Mouse (Mus musculus) neutrophil, adult 5-6 weeks (primary cell): ENCODE data around the gene Fabp3. TPM values are rescaled to one million over a fixed set of nuclear protein-coding genes. Genes with fewer than 3 reads are reported as not detected.

Source experiments
- ATAC-seq: fragments of 151-379, 151-347 bp; 2 replicates; pipeline ENCODE4 v1.8.0; 2017; ENCODE audit warnings: mild to moderate bottlenecking, moderate TSS enrichment; ENCODE audit not compliant: insufficient number of reproducible peaks, poor library complexity, low FRiP score, severe bottlenecking; ENCODE audit errors: extremely low read depth
- total RNA-seq: library from RNA; stranded (forward); fragments of 200-1000 nt; gene quantifications from 2 replicates; pipeline ENCODE4 v1.2.3, GENCODE M21; 2017

The Fabp3 gene
- total RNA-seq, result not detected in 2 replicates

- no peak for ATAC-seq
Measured at GRCm38 (mm10) chr4:130308231-130309081, at the start of gene Fabp3, which contains the start of gene Gm10570. Gene Fabp3, plus strand, starts transcription at chr4:130308595. Gene Gm10570, minus strand, starts transcription at chr4:130308674.

GRCm38 (mm10) chr4:130260406-130260805, 48.0 kb upstream of the Fabp3 start:
- ATAC-seq, result no peak

- no peak for ATAC-seq
Measured at GRCm38 (mm10) chr4:130264131-130264530, 44.3 kb upstream of the Fabp3 start.

- peak; percentile 62 for ATAC-seq
Measured at GRCm38 (mm10) chr4:130264698-130265349, 43.6 kb upstream of the Fabp3 start.

GRCm38 (mm10) chr4:130266601-130267000, 41.8 kb upstream of the Fabp3 start:
- ATAC-seq, result no peak

GRCm38 (mm10) chr4:130267069-130267468, 41.3 kb upstream of the Fabp3 start:
- no peak for ATAC-seq

- no peak for ATAC-seq
Measured at GRCm38 (mm10) chr4:130268736-130269135, 39.7 kb upstream of the Fabp3 start.

GRCm38 (mm10) chr4:130270089-130270488, 38.3 kb upstream of the Fabp3 start:
- ATAC-seq, result no peak

GRCm38 (mm10) chr4:130270611-130271347, 37.6 kb upstream of the Fabp3 start:
- no peak for ATAC-seq

- ATAC-seq, result no peak
Measured at GRCm38 (mm10) chr4:130273698-130274345, 34.6 kb upstream of the Fabp3 start.

GRCm38 (mm10) chr4:130274346-130275015, 33.9 kb upstream of the Fabp3 start:
- no peak for ATAC-seq

GRCm38 (mm10) chr4:130275016-130275822, 33.2 kb upstream of the Fabp3 start:
- no peak for ATAC-seq

GRCm38 (mm10) chr4:130275823-130276105, 32.6 kb upstream of the Fabp3 start:
- no peak for ATAC-seq

GRCm38 (mm10) chr4:130276573-130277176, 31.7 kb upstream of the Fabp3 start:
- no peak for ATAC-seq

- ATAC-seq, result no peak
Measured at GRCm38 (mm10) chr4:130279105-130279504, 29.3 kb upstream of the Fabp3 start, which contains the start of gene Serinc2. Gene Serinc2, minus strand, starts transcription at chr4:130279205.

GRCm38 (mm10) chr4:130282856-130283255, 25.5 kb upstream of the Fabp3 start:
- no peak for ATAC-seq

- 0 out of 2 replicates have a peak, but pooled peaks have one; percentile 23 for ATAC-seq
Measured at GRCm38 (mm10) chr4:130283826-130284225, 24.6 kb upstream of the Fabp3 start.
